In the genomic region with DNA sequence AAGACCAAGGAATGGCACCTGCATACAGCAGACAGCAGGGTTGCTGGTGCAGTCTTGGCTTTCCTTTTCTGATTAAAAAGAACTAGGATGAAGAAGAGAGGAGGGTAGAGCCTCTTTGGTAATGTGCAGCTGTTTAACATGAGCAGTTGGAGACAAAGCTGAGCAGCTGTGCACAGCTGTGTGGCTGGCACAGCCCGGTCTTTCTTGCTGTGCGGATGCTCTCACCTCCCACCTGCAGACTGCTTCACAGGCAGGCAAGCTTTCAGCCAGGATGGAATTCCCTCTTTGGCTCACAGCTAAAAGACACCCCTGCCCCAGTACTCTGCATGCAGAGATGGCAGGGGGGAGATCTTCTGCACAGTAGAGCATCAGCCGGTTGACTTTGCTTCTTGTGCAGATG, we compare ENCODE assay signal across 17 mouse cellular contexts. TPM values are rescaled to one million over a fixed set of nuclear protein-coding genes. Genes with fewer than 3 reads are reported as not detected.
DNase-seq lines count a peak whose midpoint lies in the region; ATAC-seq lines count a peak whose summit lies in the region.
"Had no signal": no experiment of that assay in that cellular context is flagged by ENCODE, and none has a peak within 500 bp of the region (broad histone marks: within the 10 kb centered on the region; RNA-seq: fewer than 3 reads in every experiment).

No protein-coding gene starts in this region.

- no peaks in the 10 kb centered on the region for H3K9me3 ChIP-seq in heart, embryonic 16.5 days (replicated peaks; ENCODE audit: control insufficient read depth, low read length)
- H3K9me3 ChIP-seq in heart, embryonic 11.5 days (replicated peaks; ENCODE audit: control insufficient read depth, low read length): no peaks in the 10 kb centered on the region
- H3K9me3 ChIP-seq in midbrain, embryonic 15.5 days: no peaks in the 10 kb centered on the region
- no peaks in the 10 kb centered on the region for H3K9me3 ChIP-seq in midbrain, embryonic 10.5 days (replicated peaks)
- H3K9me3 ChIP-seq: hindbrain, embryonic 13.5 days; liver, embryonic 12.5 days had no signal

- DNase-seq in midbrain, embryonic 10.5 days (ENCODE audit: low spot score): no peak
- peak; percentile 53 to 65 for DNase-seq in thymus, adult 18-20 months
- DNase-seq in right cerebral cortex, postnatal 36 days (ENCODE audit: low spot score in 2 of 2): no peak
- no peak for DNase-seq in right cerebral cortex, adult 2 months (ENCODE audit: low spot score in 2 of 2)
- DNase-seq: cerebellum, postnatal 14 days; gastrocnemius, adult 2 months; kidney, postnatal 36 days; midbrain, embryonic 14.5 days; right cerebral cortex, adult 18-20 months had no signal

- ATAC-seq in heart, embryonic 16.5 days (replicated peaks; ENCODE audit: extremely low read depth, insufficient read depth, low FRiP score): peak; percentile 42; the same call in 1 of the 2 replicates
- no peak for ATAC-seq in heart, embryonic 11.5 days (replicated peaks; ENCODE audit: insufficient number of reproducible peaks, low FRiP score, low TSS enrichment)
- 0 out of 2 replicates have a peak, but pooled peaks have one; percentile 35 for ATAC-seq in midbrain, embryonic 15.5 days (replicated peaks)
- ATAC-seq: intestine, postnatal 0 days; liver, embryonic 12.5 days had no signal

- H3K27ac ChIP-seq in heart, embryonic 16.5 days (ENCODE audit: low read length): no peak overlapping the region
- no peak overlapping the region for H3K27ac ChIP-seq in heart, embryonic 11.5 days (ENCODE audit: low read depth, low read length)
- no peak overlapping the region for H3K27ac ChIP-seq in midbrain, embryonic 15.5 days
- no peak overlapping the region for H3K27ac ChIP-seq in midbrain, embryonic 10.5 days (replicated peaks)
- H3K27ac ChIP-seq: gastrocnemius, adult 2 months; hindbrain, embryonic 13.5 days; liver, embryonic 12.5 days; stomach, postnatal 0 days had no signal

- no peak overlapping the region for H3K4me2 ChIP-seq in heart, embryonic 16.5 days (ENCODE audit: low read depth, low read length)
- no peak overlapping the region for H3K4me2 ChIP-seq in heart, embryonic 11.5 days
- no peak overlapping the region for H3K4me2 ChIP-seq in midbrain, embryonic 15.5 days
- H3K4me2 ChIP-seq: hindbrain, embryonic 13.5 days; liver, embryonic 12.5 days had no signal

- H3K4me3 ChIP-seq in heart, embryonic 16.5 days (ENCODE audit: low read length): no peak overlapping the region
- no peak overlapping the region for H3K4me3 ChIP-seq in heart, embryonic 11.5 days (ENCODE audit: low read depth, low read length)
- H3K4me3 ChIP-seq in midbrain, embryonic 15.5 days: no peak overlapping the region
- no peak overlapping the region for H3K4me3 ChIP-seq in midbrain, embryonic 10.5 days
- H3K4me3 ChIP-seq: erythroblast, embryonic 14.5 days; gastrocnemius, adult 2 months; hindbrain, embryonic 13.5 days; liver, embryonic 12.5 days had no signal

- WGBS in heart, embryonic 16.5 days: 77% methylated on average over 3 of the region's 3 CpGs
- WGBS in heart, embryonic 11.5 days (ENCODE audit: insufficient replicate concordance): 75% methylated on average over 3 of the region's 3 CpGs
- WGBS in midbrain, embryonic 15.5 days: 76% methylated on average over 3 of the region's 3 CpGs
- 87% methylated on average over 3 of the region's 3 CpGs for WGBS in midbrain, embryonic 10.5 days

- no peak overlapping the region for H3K9ac ChIP-seq in heart, embryonic 16.5 days (ENCODE audit: low read length)
- H3K9ac ChIP-seq in heart, embryonic 11.5 days (ENCODE audit: low read depth, low read length): no peak overlapping the region
- no peak overlapping the region for H3K9ac ChIP-seq in midbrain, embryonic 15.5 days
- H3K9ac ChIP-seq: hindbrain, embryonic 13.5 days; liver, embryonic 12.5 days had no signal

- H3K36me3 ChIP-seq in heart, embryonic 16.5 days (ENCODE audit: control insufficient read depth, insufficient read depth): no peaks in the 10 kb centered on the region
- H3K36me3 ChIP-seq in heart, embryonic 11.5 days (ENCODE audit: control insufficient read depth, insufficient read depth, low read length): no peaks in the 10 kb centered on the region
- no peaks in the 10 kb centered on the region for H3K36me3 ChIP-seq in midbrain, embryonic 15.5 days (replicated peaks)
- H3K36me3 ChIP-seq in midbrain, embryonic 10.5 days: no peaks in the 10 kb centered on the region
- H3K36me3 ChIP-seq: hindbrain, embryonic 13.5 days; liver, embryonic 12.5 days had no signal

- H3K4me1 ChIP-seq in heart, embryonic 16.5 days (ENCODE audit: control insufficient read depth, insufficient read depth, low read length): no peaks in the 10 kb centered on the region
- H3K4me1 ChIP-seq in heart, embryonic 11.5 days (ENCODE audit: control insufficient read depth, insufficient read depth, low read length): no peaks in the 10 kb centered on the region
- peaks cover 5% of the 10 kb centered on the region; the same call in 1 of the 2 replicates for H3K4me1 ChIP-seq in midbrain, embryonic 15.5 days
- peaks cover 27% of the 10 kb centered on the region for H3K4me1 ChIP-seq in midbrain, embryonic 10.5 days

- no peaks in the 10 kb centered on the region for H3K27me3 ChIP-seq in heart, embryonic 16.5 days (ENCODE audit: control insufficient read depth, insufficient read depth, low read length)
- H3K27me3 ChIP-seq in heart, embryonic 11.5 days (ENCODE audit: control insufficient read depth, insufficient read depth, low read length): no peaks in the 10 kb centered on the region
- H3K27me3 ChIP-seq in midbrain, embryonic 15.5 days (replicated peaks): no peaks in the 10 kb centered on the region
- H3K27me3 ChIP-seq in midbrain, embryonic 10.5 days (ENCODE audit: low read depth, poor library complexity, severe bottlenecking): no peaks in the 10 kb centered on the region
- H3K27me3 ChIP-seq: liver, embryonic 12.5 days had no signal

RNA-seq across cellular contexts. Expression of a gene that starts 37.3 kb away (rescaled TPM):
- 0.11 and 0.15 TPM in 2 replicates for polyA plus RNA-seq in heart, embryonic 16.5 days (2015; fragmentation: Nextera tagmentation; extraction: Ambion mirVana)
- polyA plus RNA-seq in heart, embryonic 11.5 days (2014; fragmentation: Nextera tagmentation; extraction: Ambion mirVana): 1.1 and 1.6 TPM in 2 replicates
- polyA plus RNA-seq in midbrain, embryonic 15.5 days (2015; fragmentation: Nextera tagmentation; extraction: Ambion mirVana): 26.7 and 27.8 TPM in 2 replicates
- polyA plus RNA-seq in midbrain, embryonic 10.5 days (2016; fragmentation: Nextera tagmentation; extraction: Ambion mirVana): 1.5 and 1.8 TPM in 2 replicates
- polyA plus RNA-seq: erythroblast, embryonic 14.5 days had no signal

Comparison
In these comparisons a context has a peak if more than half of its experiments do, and no peak if none do; other contexts are left out.
1. DNase-seq: peak in thymus, adult 18-20 months (2 of 2); none in midbrain, embryonic 10.5 days (single experiment), right cerebral cortex, postnatal 36 days (0 of 2) and right cerebral cortex, adult 2 months (0 of 2).